Mouse (Mus musculus) erythroblast, embryonic 14.5 days (primary cell): ENCODE results near the gene Slc41a2. TPM values are rescaled to one million over a fixed set of nuclear protein-coding genes. Genes with fewer than 3 reads are reported as not detected.

Experiments used
- H3K27me3 ChIP-seq: 2 replicates; pipeline ENCODE4 v1.6.1; 2012; ENCODE audit warnings: inconsistent platforms; ENCODE audit not compliant: control insufficient read depth
- H3K36me3 ChIP-seq: 2 replicates; pipeline ENCODE4 v1.6.1; 2012; ENCODE audit warnings: mild to moderate bottlenecking, inconsistent platforms; ENCODE audit not compliant: control insufficient read depth
- H3K4me1 ChIP-seq: 2 replicates; pipeline ENCODE4 v1.6.1; 2012; ENCODE audit warnings: inconsistent platforms; ENCODE audit not compliant: control insufficient read depth
- H3K4me3 ChIP-seq: replicated peaks from 2 replicates; pipeline ENCODE3; 2012; ENCODE audit warnings: moderate library complexity, mild to moderate bottlenecking, inconsistent platforms
- H3K9me3 ChIP-seq: 2 replicates; pipeline ENCODE4 v1.6.1; 2012; ENCODE audit warnings: low read length, inconsistent platforms, mixed read lengths; ENCODE audit not compliant: control insufficient read depth
- GATA1 ChIP-seq: IDR thresholded peaks from 2 replicates; pipeline ENCODE4 v1.6.1; 2012; ENCODE audit warnings: low read length, inconsistent platforms, mixed read lengths
- TAL1 ChIP-seq: IDR thresholded peaks from 3 replicates; pipeline ENCODE4 v1.6.1; 2012; ENCODE audit warnings: low read length, inconsistent platforms, mixed read lengths
- polyA plus RNA-seq: library from polyadenylated mRNA; stranded (reverse); fragments of >175 nt; gene quantifications from 2 replicates; pipeline ENCODE4 v1.2.3, GENCODE M21; 2012

Slc41a2 gene
- polyA plus RNA-seq, 1 experiment = not detected

DNA sequence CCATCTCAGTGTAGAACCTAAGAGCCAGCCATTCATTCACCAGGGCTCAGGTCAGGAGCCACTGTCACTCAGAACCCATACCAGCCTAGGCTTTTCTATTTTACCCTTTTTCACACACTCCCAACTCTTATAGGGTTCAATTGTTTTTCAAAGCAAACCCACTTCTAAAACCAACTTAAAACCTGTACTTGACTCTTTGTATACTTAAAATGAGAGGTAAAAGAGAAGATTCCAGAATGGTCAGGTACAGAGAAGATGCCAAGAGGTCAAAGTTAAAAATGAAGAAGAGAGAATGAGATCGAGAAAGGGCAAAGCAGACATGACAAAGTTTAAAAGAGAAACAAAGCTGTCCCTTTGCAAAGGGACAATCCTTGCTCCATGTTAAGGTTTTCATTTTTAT is 11.8 kb downstream of the Slc41a2 start:
- Histone ChIP-seq H3K27me3 (no peaks in the 10 kb centered on the region), H3K4me1 (no peaks in the 10 kb centered on the region), H3K36me3 (no peaks in the 10 kb centered on the region), H3K9me3 (no peaks in the 10 kb centered on the region), H3K4me3 (no peak overlapping the region)
- no peak for TF ChIP-seq GATA1
- no peak for TF ChIP-seq TAL1

DNA sequence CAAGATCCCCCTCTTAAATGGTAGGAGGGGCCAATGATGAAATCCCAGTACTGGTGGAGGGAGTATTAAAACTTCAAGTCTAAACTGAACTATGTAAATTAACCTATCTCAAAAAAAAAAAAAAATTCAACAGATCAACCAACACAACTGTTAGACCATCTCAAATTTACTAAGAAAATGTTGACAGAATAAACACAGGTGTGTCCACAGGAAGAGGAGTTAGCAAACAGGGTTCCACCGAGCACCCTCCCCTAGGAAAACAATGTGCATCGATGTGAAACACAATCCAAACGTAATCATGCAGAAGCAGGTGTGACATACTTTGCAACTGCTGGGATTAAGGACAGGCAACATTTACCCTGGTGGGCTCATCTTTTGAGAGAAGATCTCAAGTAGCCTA is 12.8 kb downstream of the Slc41a2 start:
- Histone ChIP-seq H3K36me3 (no peaks in the 10 kb centered on the region), H3K4me3 (no peak overlapping the region), H3K27me3 (no peaks in the 10 kb centered on the region), H3K4me1 (no peaks in the 10 kb centered on the region), H3K9me3 (no peaks in the 10 kb centered on the region)
- TF ChIP-seq TAL1 (no peak), GATA1 (no peak)

DNA sequence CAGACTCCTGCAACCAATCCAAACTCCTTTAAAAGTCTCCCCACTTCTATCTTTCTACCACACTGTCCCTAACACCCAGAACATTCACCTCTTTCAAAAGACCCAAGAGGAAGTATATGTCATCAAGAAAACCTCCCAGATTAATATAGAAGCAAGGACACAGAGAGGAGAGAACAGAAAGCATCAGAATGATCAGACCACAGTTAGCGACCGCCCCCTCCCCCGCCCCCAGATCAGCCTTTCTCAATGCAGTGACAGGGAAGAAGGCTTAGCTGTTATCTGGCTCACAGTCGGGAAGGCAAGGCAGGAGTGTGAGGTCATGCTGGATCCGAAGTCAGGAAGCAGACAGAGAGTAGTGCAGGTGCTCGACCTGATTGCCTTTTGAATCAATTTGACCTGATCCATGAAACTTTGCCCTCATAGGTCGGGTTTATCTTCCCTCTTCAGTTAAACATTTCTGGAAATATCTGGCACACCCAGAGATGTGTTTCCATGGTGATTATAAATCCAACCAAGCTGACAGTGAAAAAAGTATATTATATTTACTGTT is 15.1 kb downstream of the Slc41a2 start:
- no peaks in the 10 kb centered on the region for H3K36me3 ChIP-seq
- H3K27me3 ChIP-seq = no peaks in the 10 kb centered on the region
- TF ChIP-seq TAL1 = no peak
- no peak for TF ChIP-seq GATA1
- H3K4me1 ChIP-seq = no peaks in the 10 kb centered on the region
- H3K4me3 ChIP-seq = no peak overlapping the region
- no peaks in the 10 kb centered on the region for H3K9me3 ChIP-seq

DNA sequence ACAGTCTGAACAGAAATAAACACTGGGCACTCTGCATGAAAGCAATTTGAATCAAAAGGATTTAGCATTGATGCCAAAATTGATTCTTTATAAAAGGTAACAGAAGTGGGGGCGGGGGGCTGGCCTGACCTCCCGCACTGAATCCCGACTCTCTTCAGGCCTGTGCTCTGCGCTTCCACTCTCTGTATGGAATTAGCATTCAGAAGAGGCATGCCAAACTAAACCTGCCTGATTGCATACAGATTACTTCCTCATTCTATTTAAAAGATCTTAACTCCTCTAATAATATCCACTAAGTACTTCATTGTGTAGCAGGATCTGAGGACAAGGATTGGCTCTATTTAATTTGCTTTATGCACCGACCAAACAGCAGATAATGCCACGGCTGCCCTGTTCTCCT is 16.2 kb downstream of the Slc41a2 start:
- H3K36me3 ChIP-seq = no peaks in the 10 kb centered on the region
- H3K9me3 ChIP-seq = no peaks in the 10 kb centered on the region
- no peaks in the 10 kb centered on the region for H3K4me1 ChIP-seq
- no peak overlapping the region for H3K4me3 ChIP-seq
- H3K27me3 ChIP-seq = no peaks in the 10 kb centered on the region
- no peak for TF ChIP-seq TAL1
- no peak for TF ChIP-seq GATA1

DNA sequence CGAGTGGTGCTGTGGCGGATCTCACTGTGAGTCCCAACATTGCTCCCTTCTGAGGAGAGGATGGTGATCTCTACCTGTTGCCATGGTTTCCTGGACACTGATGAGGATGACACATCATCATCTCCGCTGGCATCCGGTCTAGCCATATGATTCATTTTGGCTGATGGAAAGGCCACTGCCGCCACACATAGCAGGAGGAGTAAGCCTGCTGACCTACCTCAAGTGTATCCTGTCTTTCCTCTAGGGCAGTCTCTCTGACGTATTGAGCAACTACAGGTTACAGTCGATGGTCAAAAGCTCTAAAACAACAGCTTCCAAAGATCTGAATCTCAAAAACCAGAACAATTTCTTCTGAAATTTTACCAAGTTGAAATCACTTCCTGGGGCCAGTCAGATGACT is 16.8 kb downstream of the Slc41a2 start:
- no peaks in the 10 kb centered on the region for H3K9me3 ChIP-seq
- no peaks in the 10 kb centered on the region for H3K27me3 ChIP-seq
- TF ChIP-seq GATA1 (no peak), TAL1 (no peak)
- H3K4me3 ChIP-seq = no peak overlapping the region
- no peaks in the 10 kb centered on the region for H3K4me1 ChIP-seq
- H3K36me3 ChIP-seq = no peaks in the 10 kb centered on the region

DNA sequence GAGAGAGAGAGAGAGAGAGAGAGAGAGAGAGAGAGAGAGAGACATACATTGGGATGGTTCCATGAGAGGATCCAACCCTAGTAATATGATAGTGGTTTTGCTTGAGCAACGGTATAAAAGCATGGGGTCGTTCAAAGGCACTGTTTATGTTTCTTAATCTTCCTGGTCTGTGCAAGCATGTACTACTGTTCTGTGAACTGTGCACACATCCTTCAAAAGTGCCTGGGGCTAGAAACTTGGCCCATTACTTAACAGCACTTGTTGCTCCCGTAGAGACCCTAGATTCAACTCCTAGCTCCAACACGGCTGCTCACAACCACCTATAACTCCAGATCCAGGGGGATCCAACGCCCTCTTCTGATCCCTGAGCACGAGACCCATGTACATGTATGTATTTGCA is 17.3 kb downstream of the Slc41a2 start:
- Histone ChIP-seq H3K27me3 (no peaks in the 10 kb centered on the region), H3K36me3 (no peaks in the 10 kb centered on the region), H3K4me3 (no peak overlapping the region), H3K4me1 (no peaks in the 10 kb centered on the region), H3K9me3 (no peaks in the 10 kb centered on the region)
- no peak for TF ChIP-seq GATA1
- no peak for TF ChIP-seq TAL1

DNA sequence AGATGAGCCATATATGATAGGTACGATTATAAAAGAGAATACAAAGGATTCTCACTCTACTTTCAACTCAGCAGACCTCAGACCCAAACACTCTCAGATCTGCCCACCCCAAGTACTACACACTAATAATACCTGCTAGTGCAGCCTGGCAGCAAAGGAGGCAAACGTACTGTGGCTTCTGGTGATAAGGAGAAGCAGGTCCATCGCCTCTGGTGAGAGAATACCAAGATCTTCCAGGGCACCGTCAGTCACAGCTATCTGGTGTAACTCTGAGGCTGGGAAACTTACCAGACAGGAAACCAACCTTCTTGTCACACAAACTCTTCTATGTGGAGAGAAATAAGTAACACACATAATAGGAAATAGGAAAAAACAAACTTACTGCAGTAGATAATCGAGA is 24.6 kb downstream of the Slc41a2 start:
- Histone ChIP-seq H3K9me3 (peaks cover 2% of the 10 kb centered on the region), H3K36me3 (no peaks in the 10 kb centered on the region), H3K27me3 (no peaks in the 10 kb centered on the region), H3K4me1 (peaks cover 9% of the 10 kb centered on the region), H3K4me3 (no peak overlapping the region)
- TF ChIP-seq TAL1 = no peak
- TF ChIP-seq GATA1 = no peak

DNA sequence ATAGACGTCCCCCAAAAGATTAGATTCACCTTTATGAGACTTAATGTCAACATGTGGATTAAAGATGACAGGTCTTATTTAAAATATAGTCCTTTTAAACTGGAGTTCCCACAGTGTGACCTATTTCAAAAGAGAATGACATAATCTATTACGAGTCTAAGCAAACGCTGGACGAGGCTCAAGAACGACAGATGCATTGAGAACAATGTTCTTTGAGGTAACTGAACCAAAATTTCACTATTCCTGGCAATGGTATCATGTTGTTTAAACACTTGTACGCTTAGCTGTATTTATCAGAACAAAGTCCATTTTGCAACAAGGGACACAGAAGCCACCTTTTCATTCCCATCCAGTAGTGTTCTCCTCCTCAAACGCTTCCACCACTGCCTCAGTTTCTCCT is 27.3 kb downstream of the Slc41a2 start:
- Histone ChIP-seq H3K9me3 (peaks cover 2% of the 10 kb centered on the region), H3K4me3 (no peak overlapping the region), H3K36me3 (no peaks in the 10 kb centered on the region), H3K4me1 (peaks cover 9% of the 10 kb centered on the region), H3K27me3 (no peaks in the 10 kb centered on the region)
- no peak for TF ChIP-seq TAL1
- TF ChIP-seq GATA1 = no peak

DNA sequence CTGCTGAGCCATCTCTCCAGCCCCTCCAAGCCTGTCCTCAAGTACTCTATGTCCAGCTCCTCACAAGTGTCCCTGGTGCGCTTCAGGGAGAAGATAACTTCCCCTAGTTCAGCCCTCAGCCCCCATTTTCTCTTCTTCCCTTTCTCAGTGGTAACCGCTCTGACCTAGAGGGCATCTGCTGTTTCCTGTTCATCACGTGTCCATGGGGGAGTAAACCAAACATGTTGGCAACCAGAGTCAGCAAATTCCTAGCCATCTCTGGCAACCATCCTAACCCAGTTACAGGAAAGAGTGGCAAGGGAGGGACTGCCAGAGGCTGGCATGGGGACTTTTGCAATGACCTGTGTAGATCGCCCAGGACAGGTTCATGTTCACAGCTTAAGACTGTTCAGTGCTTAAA is 36.0 kb downstream of the Slc41a2 start:
- no peak overlapping the region for H3K4me3 ChIP-seq
- no peaks in the 10 kb centered on the region for H3K36me3 ChIP-seq
- TF ChIP-seq TAL1 (no peak), GATA1 (no peak)
- H3K4me1 ChIP-seq = peaks cover 6% of the 10 kb centered on the region
- H3K27me3 ChIP-seq = no peaks in the 10 kb centered on the region
- H3K9me3 ChIP-seq = no peaks in the 10 kb centered on the region

DNA sequence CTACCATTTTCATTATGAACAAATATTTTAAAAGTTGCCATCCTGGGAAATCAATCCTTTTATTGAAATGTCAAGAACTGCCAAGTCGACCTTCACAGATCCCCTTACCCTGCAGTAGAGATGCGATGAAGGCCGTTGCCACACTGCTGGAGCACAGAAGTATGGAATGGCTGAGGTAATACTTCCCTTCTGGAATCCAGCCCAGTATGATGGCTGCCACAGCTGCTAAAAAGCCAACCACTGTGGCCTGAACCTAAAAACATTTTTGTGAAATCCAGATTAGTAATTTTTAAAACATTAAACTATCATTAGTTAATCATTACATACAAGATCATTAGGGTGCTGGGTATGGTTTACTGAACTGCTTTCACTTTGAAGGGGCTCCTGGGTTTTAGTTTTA is 36.6 kb downstream of the Slc41a2 start:
- Histone ChIP-seq H3K4me1 (peaks cover 8% of the 10 kb centered on the region), H3K4me3 (no peak overlapping the region), H3K9me3 (no peaks in the 10 kb centered on the region), H3K27me3 (no peaks in the 10 kb centered on the region), H3K36me3 (no peaks in the 10 kb centered on the region)
- TF ChIP-seq TAL1 (no peak), GATA1 (no peak)
